Mouse (Mus musculus) hindbrain, embryonic 15.5 days (tissue): ENCODE results near the gene Meis1. TPM values are rescaled to one million over a fixed set of nuclear protein-coding genes. Genes with fewer than 3 reads are reported as not detected.

Experiments
- ATAC-seq: fragments of 200-750 bp; cut with Nextera tagmentation; 2 replicates; pipeline ENCODE4 v1.8.0; 2017; ENCODE audit warnings: low read depth, moderate number of reproducible peaks, moderate TSS enrichment; ENCODE audit not compliant: low FRiP score
- H3K27ac ChIP-seq: fragments of 300-500 bp; sonication (generic); replicated peaks from 2 replicates; pipeline ENCODE4 v1.5.1; 2015; ENCODE audit warnings: mild to moderate bottlenecking, inconsistent platforms
- H3K27me3 ChIP-seq: fragments of 300-500 bp; sonication (generic); 2 replicates; pipeline ENCODE4 v1.6.1; 2015; ENCODE audit warnings: control low read depth, inconsistent platforms
- H3K36me3 ChIP-seq: fragments of 300-500 bp; sonication (generic); 2 replicates; pipeline ENCODE4 v1.6.1; 2015; ENCODE audit warnings: control low read depth, inconsistent platforms
- H3K4me1 ChIP-seq: fragments of 300-500 bp; sonication (generic); replicated peaks from 2 replicates; pipeline ENCODE4 v1.6.1; 2015; ENCODE audit warnings: control low read depth, inconsistent platforms
- H3K4me2 ChIP-seq: fragments of 300-500 bp; sonication (generic); 2 replicates; pipeline ENCODE4 v1.6.1; 2015; ENCODE audit warnings: moderate library complexity, mild to moderate bottlenecking, inconsistent platforms
- H3K4me3 ChIP-seq: fragments of 300-500 bp; sonication (generic); 2 replicates; pipeline ENCODE4 v1.5.1; 2015; ENCODE audit warnings: mild to moderate bottlenecking, inconsistent platforms
- H3K9ac ChIP-seq: fragments of 300-500 bp; sonication (generic); 2 replicates; pipeline ENCODE4 v1.6.1; 2015; ENCODE audit warnings: inconsistent platforms
- H3K9me3 ChIP-seq: fragments of 300-500 bp; sonication (generic); 2 replicates; pipeline ENCODE4 v1.6.1; 2016; ENCODE audit warnings: control low read depth, inconsistent platforms
- WGBS: fragments of 180-500 bp; shearing (Covaris S2); methylation state at CpG from one replicate; pipeline ENCODE4 v1.1.7; 2015; 5-methylcytosine and 5-hydroxymethylcytosine counted together
- polyA plus RNA-seq: library from polyadenylated mRNA; unstranded; fragments of >200 nt; fragmentation: Nextera tagmentation; extraction: Ambion mirVana; gene quantifications from 2 replicates; pipeline ENCODE4 v1.2.1, GENCODE M21; 2015

The Meis1 gene
- polyA plus RNA-seq, 1 experiment from 2014 or later: 178 TPM

GRCm38 (mm10) chr11:18981367-18981766, 37.4 kb downstream of the Meis1 start:
- peaks cover 38% of the 10 kb centered on the region for H3K4me1 ChIP-seq

GRCm38 (mm10) chr11:18980615-18981014, 38.2 kb downstream of the Meis1 start:
- Histone ChIP-seq H3K27me3 (no peaks in the 10 kb centered on the region), H3K9me3 (no peaks in the 10 kb centered on the region), H3K27ac (no peak overlapping the region), H3K4me1 (peaks cover 38% of the 10 kb centered on the region), H3K36me3 (peaks cover 4% of the 10 kb centered on the region; the same call in 1 of the 2 replicates), H3K9ac (no peak overlapping the region), H3K4me3 (no peak overlapping the region), H3K4me2 (no peak overlapping the region)
- no peak for ATAC-seq
- WGBS: 20% methylated on average over 5 of the region's 5 CpGs

More at GRCm38 (mm10) chr11:18981367-18981766, 37.4 kb downstream of the Meis1 start:
- WGBS: 27% methylated on average over 4 of the region's 4 CpGs
- Histone ChIP-seq H3K4me2 (no peak overlapping the region), H3K9ac (no peak overlapping the region), H3K27me3 (no peaks in the 10 kb centered on the region), H3K9me3 (no peaks in the 10 kb centered on the region), H3K27ac (no peak overlapping the region), H3K4me3 (no peak overlapping the region), H3K36me3 (peaks cover 6% of the 10 kb centered on the region; the same call in 1 of the 2 replicates)
- ATAC-seq: no peak

GRCm38 (mm10) chr11:18975087-18975486, 43.7 kb downstream of the Meis1 start:
- Histone ChIP-seq H3K4me3 (no peak overlapping the region), H3K4me2 (no peak overlapping the region), H3K27ac (no peak overlapping the region), H3K36me3 (no peaks in the 10 kb centered on the region; the same call in 1 of the 2 replicates), H3K9ac (no peak overlapping the region), H3K9me3 (no peaks in the 10 kb centered on the region), H3K4me1 (peaks cover 19% of the 10 kb centered on the region), H3K27me3 (no peaks in the 10 kb centered on the region)
- no peak for ATAC-seq
- 90% methylated on average over 1 of the region's 1 CpGs for WGBS

GRCm38 (mm10) chr11:18973808-18974207, 45.0 kb downstream of the Meis1 start:
- no peaks in the 10 kb centered on the region; the same call in 1 of the 2 replicates for H3K36me3 ChIP-seq
- no peaks in the 10 kb centered on the region for H3K27me3 ChIP-seq
- no peak overlapping the region for H3K9ac ChIP-seq
- no peak overlapping the region for H3K4me2 ChIP-seq
- WGBS: 43% methylated on average over 3 of the region's 3 CpGs
- peaks cover 19% of the 10 kb centered on the region for H3K4me1 ChIP-seq
- no peaks in the 10 kb centered on the region for H3K9me3 ChIP-seq
- no peak overlapping the region for H3K4me3 ChIP-seq
- 0 out of 2 replicates have a peak, but pooled peaks have one; percentile 24 for ATAC-seq
- no peak overlapping the region for H3K27ac ChIP-seq

GRCm38 (mm10) chr11:18972968-18973367, 45.8 kb downstream of the Meis1 start:
- Histone ChIP-seq H3K4me2 (no peak overlapping the region), H3K27ac (no peak overlapping the region), H3K36me3 (no peaks in the 10 kb centered on the region; the same call in 1 of the 2 replicates), H3K4me3 (no peak overlapping the region), H3K9me3 (no peaks in the 10 kb centered on the region), H3K9ac (no peak overlapping the region), H3K27me3 (no peaks in the 10 kb centered on the region), H3K4me1 (peaks cover 15% of the 10 kb centered on the region)
- ATAC-seq: no peak

- H3K9me3 ChIP-seq: no peaks in the 10 kb centered on the region
- H3K27me3 ChIP-seq: no peaks in the 10 kb centered on the region
- no peaks in the 10 kb centered on the region; the same call in 1 of the 2 replicates for H3K36me3 ChIP-seq
- H3K4me1 ChIP-seq: peaks cover 15% of the 10 kb centered on the region
- H3K27ac ChIP-seq: no peak overlapping the region
- no peak overlapping the region for H3K4me3 ChIP-seq
- H3K4me2 ChIP-seq: no peak overlapping the region
- no peak for ATAC-seq
- no peak overlapping the region for H3K9ac ChIP-seq
- WGBS: 41% methylated on average over 3 of the region's 3 CpGs
Observed at GRCm38 (mm10) chr11:18971551-18971950, 47.2 kb downstream of the Meis1 start.

GRCm38 (mm10) chr11:18969920-18970336, 48.9 kb downstream of the Meis1 start:
- Histone ChIP-seq H3K9me3 (no peaks in the 10 kb centered on the region), H3K27me3 (no peaks in the 10 kb centered on the region), H3K9ac (no peak overlapping the region), H3K27ac (no peak overlapping the region), H3K4me3 (no peak overlapping the region), H3K4me2 (no peak overlapping the region), H3K36me3 (no peaks in the 10 kb centered on the region; the same call in 1 of the 2 replicates), H3K4me1 (peaks cover 18% of the 10 kb centered on the region)
- 65% methylated on average over 2 of the region's 2 CpGs for WGBS
- ATAC-seq: no peak

- 48% methylated on average over 5 of the region's 5 CpGs for WGBS
- no peaks in the 10 kb centered on the region for H3K9me3 ChIP-seq
- no peaks in the 10 kb centered on the region for H3K36me3 ChIP-seq
- no peak overlapping the region for H3K9ac ChIP-seq
- H3K4me3 ChIP-seq: no peak overlapping the region
- no peak overlapping the region for H3K4me2 ChIP-seq
- H3K27ac ChIP-seq: no peak overlapping the region
- ATAC-seq: no peak
- H3K4me1 ChIP-seq: peaks cover 30% of the 10 kb centered on the region
- no peaks in the 10 kb centered on the region for H3K27me3 ChIP-seq
Observed at GRCm38 (mm10) chr11:18964418-18964817, 54.4 kb downstream of the Meis1 start.

GRCm38 (mm10) chr11:18963202-18964136, 55.3 kb downstream of the Meis1 start:
- Histone ChIP-seq H3K36me3 (no peaks in the 10 kb centered on the region), H3K9ac (no peak overlapping the region), H3K27me3 (no peaks in the 10 kb centered on the region), H3K27ac (0 out of 2 replicates have a peak overlapping the region, but pooled peaks have one; percentile 19), H3K9me3 (no peaks in the 10 kb centered on the region), H3K4me3 (no peak overlapping the region), H3K4me2 (no peak overlapping the region), H3K4me1 (peaks cover 34% of the 10 kb centered on the region)
- WGBS: 59% methylated on average over 15 of the region's 15 CpGs
- ATAC-seq: no peak

- Histone ChIP-seq H3K9me3 (no peaks in the 10 kb centered on the region), H3K4me3 (no peak overlapping the region), H3K4me2 (no peak overlapping the region), H3K4me1 (peaks cover 51% of the 10 kb centered on the region), H3K9ac (no peak overlapping the region), H3K27ac (no peak overlapping the region), H3K36me3 (no peaks in the 10 kb centered on the region), H3K27me3 (no peaks in the 10 kb centered on the region)
- 71% methylated on average over 1 of the region's 1 CpGs for WGBS
- ATAC-seq: no peak
Observed at GRCm38 (mm10) chr11:18959465-18959864, 59.3 kb downstream of the Meis1 start.

- Histone ChIP-seq H3K4me2 (peak overlapping the region; percentile 35), H3K27me3 (no peaks in the 10 kb centered on the region), H3K27ac (peak overlapping the region; percentile 41), H3K9ac (no peak overlapping the region), H3K36me3 (no peaks in the 10 kb centered on the region), H3K4me3 (0 out of 2 replicates have a peak overlapping the region, but pooled peaks have one; percentile 4), H3K4me1 (peaks cover 40% of the 10 kb centered on the region), H3K9me3 (no peaks in the 10 kb centered on the region)
- ATAC-seq: 0 out of 2 replicates have a peak, but pooled peaks have one; percentile 12
- 46% methylated on average over 12 of the region's 12 CpGs for WGBS
Observed at GRCm38 (mm10) chr11:18957805-18958770, 60.7 kb downstream of the Meis1 start.
